Mouse (Mus musculus) layer of hippocampus, adult 2 months (tissue): ENCODE results near the gene Sh3bp4. TPM values are rescaled to one million over a fixed set of nuclear protein-coding genes. Genes with fewer than 3 reads are reported as not detected.

Experiments
- DNase-seq, 2 experiments: peaks; one replicate each; pipeline ENCODE4 v3.0.0; 2022; ENCODE audit warnings: low spot score in 2 of 2
- H3K27ac ChIP-seq: fragments of 200-600 bp; 2 replicates; pipeline ENCODE4 v1.8.1; 2022
- H3K4me3 ChIP-seq: fragments of 200-600 bp; 2 replicates; pipeline ENCODE4 v1.8.1; 2022; ENCODE audit warnings: mild to moderate bottlenecking
- CTCF ChIP-seq: fragments of 200-600 bp; conservative IDR thresholded peaks from 2 replicates; pipeline ENCODE4 v1.8.1; 2022; ENCODE audit warnings: antibody characterized with exemption, mild to moderate bottlenecking, moderate library complexity
- total RNA-seq, 2 experiments: library from RNA; stranded (reverse); gene quantifications; 2 replicates each; pipeline ENCODE4 v1.2.3; 2021

The Sh3bp4 gene
- total RNA-seq, 2 experiments from 2014 or later: 21.9 to 24.8 TPM

DNA sequence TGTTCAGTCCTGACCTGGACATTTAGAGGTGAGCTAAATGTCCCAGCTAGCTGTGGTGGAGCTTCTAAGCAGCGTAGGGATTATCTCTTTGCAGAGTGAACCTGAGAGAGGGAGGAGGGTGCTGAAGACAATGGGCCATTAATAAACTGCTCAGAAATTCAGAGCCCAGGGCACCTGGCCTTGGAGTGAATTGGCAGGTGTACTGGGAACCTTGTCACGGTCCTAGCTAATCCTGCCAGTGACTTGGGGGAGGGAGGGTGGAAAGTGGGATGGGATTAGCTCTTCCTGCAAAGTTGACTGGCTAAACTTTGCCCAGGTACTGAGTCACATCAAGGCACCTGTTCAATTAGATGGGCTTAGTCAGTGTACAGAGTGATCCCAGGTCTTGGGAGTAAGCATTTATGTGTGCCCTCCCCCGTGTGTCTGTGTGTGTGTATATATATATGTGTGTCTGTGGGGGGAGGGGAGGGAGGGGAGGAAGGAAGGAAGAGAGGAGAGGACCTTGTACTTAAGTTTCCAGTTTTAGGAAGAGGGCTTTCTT lies 18.6 kb downstream of the Sh3bp4 start:
- Histone ChIP-seq H3K4me3 (no peak overlapping the region), H3K27ac (no peak overlapping the region)
- DNase-seq: no peak
- no peak for TF ChIP-seq CTCF

DNA sequence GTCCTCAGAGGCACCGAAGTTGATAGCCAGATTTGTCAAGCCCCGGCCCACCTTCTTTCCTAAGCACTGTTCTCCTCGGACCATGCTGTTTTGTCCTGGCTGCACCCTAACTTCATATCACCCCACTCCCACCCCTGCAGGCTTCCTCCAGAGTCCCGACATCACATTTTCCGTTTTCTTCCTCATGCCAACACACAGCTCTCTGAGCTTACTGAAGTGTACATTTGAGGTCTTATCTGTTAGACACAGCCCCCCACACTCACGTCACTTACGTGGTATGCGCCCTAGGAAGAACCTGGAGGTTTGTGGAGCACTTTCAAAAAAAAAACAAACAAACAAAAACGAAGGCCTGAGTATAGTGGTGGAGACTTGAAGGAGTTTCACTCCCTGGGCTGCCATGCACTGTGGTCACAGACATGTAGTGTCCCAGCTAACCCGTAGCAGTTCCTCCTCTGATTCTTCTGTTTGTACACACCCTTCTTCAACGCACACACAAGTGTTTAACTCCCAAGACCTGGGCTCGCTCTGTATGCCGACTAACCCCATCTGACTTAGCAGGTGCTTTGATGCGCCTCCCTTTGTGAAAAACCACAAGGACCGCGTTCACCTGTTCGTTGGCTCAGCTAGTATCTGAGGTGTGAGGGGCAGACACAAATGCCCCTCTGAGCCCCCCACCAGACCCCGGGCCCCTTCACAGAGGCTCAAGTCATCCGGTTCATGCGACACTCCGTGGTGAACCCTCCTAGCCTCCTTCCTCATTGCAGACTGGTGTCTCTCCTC lies 19.8 kb downstream of the Sh3bp4 start:
- DNase-seq: no peak
- no peak overlapping the region for H3K4me3 ChIP-seq
- H3K27ac ChIP-seq: no peak overlapping the region
- TF ChIP-seq CTCF: no peak

DNA sequence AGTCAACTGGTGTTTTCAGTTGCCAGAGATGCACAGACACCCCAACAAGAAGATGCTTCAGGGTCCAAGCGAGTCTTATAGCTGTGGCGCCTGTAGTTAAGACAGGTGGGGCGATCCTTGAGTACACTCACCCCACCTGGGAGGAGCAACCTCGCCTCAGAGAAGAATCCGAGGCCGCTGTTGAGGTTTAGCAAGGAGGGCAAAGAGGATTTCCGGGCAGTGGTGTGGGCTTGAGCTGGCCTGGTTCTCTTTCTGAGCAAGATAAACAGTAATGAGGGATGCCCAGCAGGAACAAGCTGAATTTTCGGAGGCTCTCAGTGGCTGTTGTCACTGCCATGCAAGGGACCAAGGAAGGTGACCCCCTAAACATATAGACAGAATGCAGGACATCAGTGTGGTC lies 20.5 kb downstream of the Sh3bp4 start:
- no peak for DNase-seq
- no peak overlapping the region for H3K27ac ChIP-seq
- no peak overlapping the region for H3K4me3 ChIP-seq
- TF ChIP-seq CTCF: no peak

DNA sequence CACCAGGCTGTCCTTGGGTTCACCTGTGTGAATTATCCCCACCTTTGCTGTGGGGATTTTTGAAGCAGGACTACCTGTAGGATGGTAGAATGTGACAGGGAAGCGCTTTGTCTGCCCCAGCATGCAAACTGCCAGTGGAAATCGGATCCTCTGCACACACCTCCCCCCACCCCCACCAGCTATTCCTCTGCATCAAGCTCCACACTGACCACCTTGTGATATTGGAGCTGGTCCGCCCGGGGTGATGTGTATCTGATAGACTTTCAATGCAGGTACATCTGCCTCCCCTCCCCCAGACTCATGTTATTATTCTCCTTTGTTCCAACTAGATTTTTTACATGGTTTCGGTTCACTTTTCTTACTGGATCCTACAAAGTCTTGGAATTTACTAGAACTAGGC lies 21.8 kb downstream of the Sh3bp4 start:
- TF ChIP-seq CTCF: no peak
- H3K27ac ChIP-seq: peak overlapping the region; percentile 68; the same call in 1 of the 2 replicates
- H3K4me3 ChIP-seq: no peak overlapping the region; the same call in 1 of the 2 replicates

DNA sequence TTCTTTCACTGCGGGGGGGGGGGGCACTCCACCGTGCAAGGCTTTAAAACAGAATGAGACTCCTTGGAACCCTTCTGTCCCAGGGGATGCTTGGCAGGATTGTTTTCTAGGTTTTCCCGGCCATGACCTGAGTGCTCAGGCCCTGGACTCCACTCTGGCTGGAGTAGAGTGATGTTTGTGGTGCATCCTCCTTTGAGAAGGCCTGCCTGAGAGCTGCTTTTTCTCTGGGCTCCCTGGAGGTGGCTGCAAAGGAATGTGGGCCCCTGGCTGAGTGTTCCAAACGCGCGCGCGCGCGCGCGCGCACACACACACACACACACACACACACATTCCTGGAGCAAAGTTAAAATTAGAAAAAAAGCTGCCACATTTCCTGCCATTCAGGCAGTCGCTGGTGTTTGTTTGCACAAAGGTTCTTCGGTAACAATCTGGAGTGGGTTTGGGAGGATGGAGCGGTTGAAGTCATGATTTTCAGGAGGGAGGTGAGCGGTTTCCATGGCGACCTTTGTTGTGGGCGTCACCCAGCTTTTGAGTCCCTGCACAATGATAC lies 22.3 kb downstream of the Sh3bp4 start:
- peak overlapping the region; percentile 68 for H3K27ac ChIP-seq
- no peak overlapping the region; the same call in 1 of the 2 replicates for H3K4me3 ChIP-seq
- no peak for TF ChIP-seq CTCF
- peak; percentile 69 to 81 for DNase-seq

More for the DNA sequence above, 21.8 kb downstream of the Sh3bp4 start:
- DNase-seq: no peak

DNA sequence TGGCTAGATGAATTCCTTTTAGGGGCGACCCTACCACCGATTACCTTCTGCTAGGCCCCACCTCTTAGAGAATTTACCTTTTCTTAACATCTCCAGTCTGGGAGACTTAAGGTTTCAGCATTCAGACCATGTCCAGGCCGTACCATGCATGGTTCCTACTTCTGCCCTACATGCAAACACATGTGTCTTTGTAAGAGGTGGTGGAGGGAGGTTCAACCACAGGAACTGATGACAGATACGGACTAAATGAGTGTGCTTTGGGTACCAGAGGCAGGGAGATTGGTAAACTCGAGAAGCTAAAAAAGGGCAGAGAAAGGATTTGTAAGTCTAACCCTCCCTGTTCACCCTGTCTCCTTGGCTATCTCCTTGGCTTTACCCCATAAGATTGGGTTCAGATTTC lies 23.5 kb downstream of the Sh3bp4 start:
- Histone ChIP-seq H3K27ac (peak overlapping the region; percentile 68; the same call in 1 of the 2 replicates), H3K4me3 (no peak overlapping the region)
- DNase-seq: no peak
- TF ChIP-seq CTCF: no peak

DNA sequence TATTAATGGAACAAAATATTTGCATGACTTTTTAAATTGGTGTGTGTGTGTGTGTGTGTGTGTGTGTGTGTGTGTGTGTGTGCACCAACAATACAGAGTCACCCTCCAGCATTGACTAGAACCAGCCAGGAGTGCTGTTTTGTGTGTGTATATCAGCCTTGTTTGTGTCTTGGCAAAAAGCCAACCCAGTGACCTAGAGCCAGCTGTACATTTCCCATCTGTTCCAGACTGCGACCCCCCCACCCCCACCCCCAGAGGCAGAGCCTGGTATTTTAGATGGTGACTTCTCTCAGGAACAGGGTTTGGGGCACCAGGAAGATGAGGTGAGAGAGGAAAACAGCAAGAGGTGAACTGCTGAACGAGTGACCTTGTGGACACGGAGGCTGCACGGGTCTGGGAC lies 24.2 kb downstream of the Sh3bp4 start:
- TF ChIP-seq CTCF: no peak
- no peak for DNase-seq
- Histone ChIP-seq H3K27ac (no peak overlapping the region), H3K4me3 (no peak overlapping the region)

DNA sequence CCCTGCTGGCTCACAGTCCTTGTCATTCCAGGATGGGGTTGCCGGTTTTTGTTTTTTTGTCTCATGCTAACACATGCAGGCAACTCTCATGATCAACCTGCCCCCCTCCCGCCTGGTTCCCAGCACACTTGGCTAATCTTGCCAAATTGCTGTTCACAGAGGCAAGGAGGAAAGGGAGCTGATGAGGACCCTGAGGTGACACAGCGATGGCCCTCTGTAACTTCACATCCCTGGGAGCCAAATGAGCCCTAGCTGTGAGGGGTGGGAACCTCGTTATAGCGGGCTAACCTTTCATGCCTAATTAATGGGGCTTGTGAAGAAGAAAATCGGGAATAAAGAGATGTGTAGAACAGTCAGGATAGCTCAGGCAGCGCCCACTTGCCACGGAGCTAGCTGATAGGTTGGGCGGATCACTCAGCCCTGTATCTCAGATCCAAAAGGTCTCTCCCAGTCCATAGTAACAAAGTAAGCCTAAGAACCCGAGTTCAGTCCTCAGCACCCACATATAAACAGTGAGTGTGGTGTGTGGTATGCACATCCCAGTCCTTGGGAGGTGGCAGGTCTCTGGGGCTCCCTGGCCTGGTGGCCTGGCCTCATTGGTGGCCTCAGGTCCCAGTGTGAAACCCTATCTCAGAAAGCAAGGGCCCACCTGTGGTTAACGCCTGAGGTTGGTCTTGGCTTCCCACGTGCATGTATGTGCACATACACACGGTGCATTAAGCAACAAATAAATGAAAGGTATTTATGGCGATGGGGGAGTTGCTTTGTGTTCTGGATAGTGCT lies 25.6 kb downstream of the Sh3bp4 start:
- Histone ChIP-seq H3K4me3 (no peak overlapping the region), H3K27ac (no peak overlapping the region)
- no peak for DNase-seq
- no peak for TF ChIP-seq CTCF

DNA sequence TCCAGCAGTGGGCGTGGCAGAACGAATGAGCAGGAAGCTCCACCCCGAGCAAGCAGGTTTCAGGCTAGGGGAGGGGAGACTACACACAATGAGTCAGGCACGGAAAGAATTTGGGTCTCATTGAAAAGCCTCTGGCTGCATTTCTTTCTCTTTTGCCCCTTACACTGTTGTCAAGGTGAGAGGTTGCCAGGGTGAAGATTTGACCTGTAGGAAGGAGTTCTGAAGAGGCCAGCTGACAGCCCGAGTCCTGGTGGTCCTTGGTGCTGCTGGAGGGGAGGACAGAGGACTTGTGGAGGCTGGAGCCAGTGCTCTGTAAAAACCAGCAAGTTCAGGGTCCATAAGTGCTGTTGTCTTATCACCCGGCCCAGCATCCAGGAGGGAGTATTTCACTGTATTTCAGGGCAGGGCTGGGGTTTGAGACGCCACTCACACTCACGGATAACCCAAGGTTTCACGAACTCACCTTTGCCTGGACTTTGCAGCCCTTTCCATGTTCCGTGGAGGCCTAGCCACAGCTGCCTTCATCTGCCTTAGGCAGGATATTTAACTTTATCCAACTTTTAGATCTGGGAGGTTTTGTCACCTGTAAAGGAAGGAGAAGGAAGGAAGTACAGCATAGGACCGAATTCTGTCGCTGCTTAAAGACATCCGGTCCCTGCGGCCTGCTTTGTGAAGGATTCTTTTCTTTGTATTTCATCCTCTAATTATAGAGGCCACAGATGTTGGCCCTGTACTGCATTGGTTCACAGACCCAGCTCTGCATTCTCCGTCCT lies 32.2 kb downstream of the Sh3bp4 start:
- TF ChIP-seq CTCF: no peak
- Histone ChIP-seq H3K27ac (no peak overlapping the region), H3K4me3 (no peak overlapping the region)
- no peak for DNase-seq

DNA sequence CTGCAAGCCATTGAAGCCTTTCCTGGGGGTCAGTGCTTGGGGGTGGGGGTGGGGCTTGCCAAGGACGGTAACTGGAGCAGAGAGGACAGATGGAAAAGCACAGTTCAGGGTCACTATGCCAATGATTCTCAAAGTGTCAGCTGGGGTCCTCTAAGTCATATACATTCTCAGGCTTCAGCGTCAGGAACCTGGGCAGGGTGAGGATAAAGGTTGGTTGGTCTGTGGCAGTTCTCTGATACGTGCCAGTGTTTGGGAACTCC lies 32.7 kb downstream of the Sh3bp4 start:
- H3K27ac ChIP-seq: no peak overlapping the region
- H3K4me3 ChIP-seq: no peak overlapping the region
- DNase-seq: no peak
- TF ChIP-seq CTCF: no peak

DNA sequence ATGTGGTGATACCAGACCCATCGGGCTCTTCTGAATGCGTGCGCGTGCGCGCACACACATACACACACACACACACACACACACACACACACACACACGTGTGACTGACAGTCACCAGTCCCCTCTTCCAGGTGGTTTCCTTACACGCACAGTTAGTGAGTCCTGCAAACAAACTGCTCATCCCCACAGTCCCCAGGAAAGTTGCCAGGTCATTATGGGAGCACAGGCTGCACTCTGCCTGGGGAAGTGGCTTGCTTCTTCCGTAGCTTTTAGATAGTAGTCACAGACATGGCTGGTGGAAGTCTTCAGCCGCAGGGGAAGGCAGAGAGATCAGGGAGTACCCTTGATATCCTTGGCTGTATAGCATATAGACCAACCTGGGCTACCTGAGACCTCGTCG lies 33.3 kb downstream of the Sh3bp4 start:
- no peak for DNase-seq
- H3K27ac ChIP-seq: no peak overlapping the region

DNA sequence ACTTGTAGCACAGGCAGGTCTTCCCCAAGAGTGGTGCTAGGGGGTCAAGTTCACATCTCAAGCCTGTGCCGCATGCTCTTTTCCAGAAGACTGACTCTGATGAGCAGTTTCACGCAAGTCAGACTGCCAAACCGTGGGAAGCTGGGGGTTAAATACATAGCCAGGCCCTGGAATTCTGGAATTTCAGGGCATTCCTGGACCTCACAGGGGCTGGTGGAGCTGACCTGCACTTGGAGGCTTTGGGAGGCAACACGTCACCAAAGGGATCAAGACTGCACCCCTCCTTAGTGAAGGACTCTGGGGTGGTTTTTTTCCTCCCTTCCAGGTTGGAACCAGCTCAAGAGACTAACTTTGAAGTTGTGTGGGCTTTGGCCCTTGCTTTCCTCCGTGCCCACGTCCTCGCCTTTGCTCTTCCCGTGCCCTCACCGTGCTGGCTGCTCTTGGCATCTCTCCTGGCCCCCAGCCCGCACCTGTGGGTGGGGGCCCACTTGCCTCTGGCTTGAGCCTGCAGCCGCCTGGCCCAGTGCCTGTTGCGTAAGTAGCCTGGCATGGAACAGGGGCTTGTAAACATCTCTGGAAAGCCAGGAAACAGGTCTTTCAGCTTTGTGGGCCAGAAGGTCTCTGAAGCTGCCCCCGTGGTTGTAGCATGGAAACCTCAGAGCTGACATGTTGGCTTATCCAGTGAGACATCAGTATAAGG lies 34.0 kb downstream of the Sh3bp4 start:
- Histone ChIP-seq H3K4me3 (no peak overlapping the region), H3K27ac (no peak overlapping the region; the same call in 1 of the 2 replicates)
- no peak for DNase-seq
- TF ChIP-seq CTCF: no peak

More for the DNA sequence above, 33.3 kb downstream of the Sh3bp4 start:
- no peak for TF ChIP-seq CTCF
- H3K4me3 ChIP-seq: no peak overlapping the region
